In the genomic region with DNA sequence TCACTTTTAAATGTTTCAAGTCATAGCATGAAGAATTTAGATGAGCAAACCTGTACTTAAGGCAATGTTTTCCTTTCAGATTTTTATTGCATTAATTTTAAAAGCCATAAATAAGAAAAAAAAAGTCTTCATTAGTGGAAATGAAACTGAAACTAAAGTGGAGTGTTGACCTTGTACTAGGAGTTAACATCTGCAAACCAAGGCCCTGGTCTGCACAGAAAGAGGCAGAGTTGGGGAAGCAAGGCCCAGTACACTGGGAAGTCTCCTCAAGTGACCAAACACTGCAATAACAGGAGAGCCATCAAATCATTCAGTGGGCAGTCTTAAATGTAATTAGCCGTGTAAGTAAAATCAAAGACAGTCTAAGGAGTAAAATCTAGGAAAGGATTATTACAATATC, we compare ENCODE assay signal across 1 mouse cellular context.
TF ChIP-seq lines count a peak whose summit lies in the region.

No protein-coding gene starts in this region.

TF ChIP-seq in MEL, 35 proteins besides CTCF, POLR2A, EP300 and RAD21 (continued from another document):
- TF ChIP-seq POLR2AphosphoS2 (IDR thresholded peaks at IDR 0.05; ENCODE audit: low read length) = no peak
- no peak for TF ChIP-seq MXI1 (IDR thresholded peaks at IDR 0.05; ENCODE audit: low read depth, low read length)
- TF ChIP-seq USF2 (IDR thresholded peaks at IDR 0.05; ENCODE audit: borderline replicate concordance in 1 of 2, insufficient read depth in 1 of 2, low read depth in 1 of 2, low read length in 2 of 2) = no peak
- TF ChIP-seq ZKSCAN1 (IDR thresholded peaks at IDR 0.05; ENCODE audit: low read depth, low read length) = no peak
TF ChIP-seq in MEL: peak in this region for 0.
